17 mouse cellular contexts compared by ENCODE assay signal in genomic region chr3:55315827-55316226, GRCm38 (mm10).
DNase-seq lines count a peak whose midpoint lies in the region; ATAC-seq lines count a peak whose summit lies in the region.
"Had no signal": no experiment of that assay in that cellular context is flagged by ENCODE, and none has a peak within 500 bp of the region (broad histone marks: within the 10 kb centered on the region; RNA-seq: fewer than 3 reads in every experiment).

No protein-coding gene starts in this region.

- peak; percentile 90 for ATAC-seq in frontal cortex, adult (ENCODE audit: low TSS enrichment)
- no peak for ATAC-seq in megakaryocyte progenitor cell, adult 5-6 weeks (replicated peaks; ENCODE audit: poor library complexity)
- ATAC-seq: activated CD4-positive, CD25-positive, alpha-beta regulatory T cell, adult 4 months; hindbrain, embryonic 16.5 days; intestine, postnatal 0 days; Patski had no signal

- no peak for DNase-seq in frontal cortex, postnatal 25 days (ENCODE audit: low spot score in 2 of 2)
- DNase-seq in frontal cortex, adult 2 months (ENCODE audit: extremely low spot score in 1 of 2, low spot score in 1 of 2): peak; percentile 77 to 83
- peak; percentile 56 to 95 for DNase-seq in left cerebral cortex, postnatal 25 days (ENCODE audit: low spot score in 2 of 2)
- DNase-seq in right cerebral cortex, postnatal 4 days: peak; percentile 15
- DNase-seq in kidney, adult 18-20 months: no peak
- DNase-seq: adrenal gland, postnatal 25 days; cerebellum, adult 9-10 months; heart, postnatal 36 days; kidney, postnatal 10 days; lung, postnatal 10 days; thymus, postnatal 36 days had no signal

- intact Hi-C loops in left cerebral cortex, postnatal 25 days (cut with DNase I): loop anchor here (1.0 to 5.0 kb wide), 2 partner anchors 36 to 70 kb away; no protein-coding TSS in a partner anchor

Comparison
In these comparisons a context has a peak if more than half of its experiments do, and no peak if none do; other contexts are left out.
1. DNase-seq: peak in frontal cortex, adult 2 months (2 of 2), left cerebral cortex, postnatal 25 days (2 of 2) and right cerebral cortex, postnatal 4 days (single experiment); none in frontal cortex, postnatal 25 days (0 of 2) and kidney, adult 18-20 months (single experiment).